Mouse (Mus musculus) heart, postnatal 25 days (tissue): ENCODE measurements around the gene Plpp3. TPM values are rescaled to one million over a fixed set of nuclear protein-coding genes. Genes with fewer than 3 reads are reported as not detected.

Experiments
- DNase-seq: peaks from one replicate; pipeline ENCODE4 v3.0.0; 2022; ENCODE audit warnings: low spot score
- intact Hi-C: fragments of 180-260 bp; cut with DNase I; formaldehyde crosslinking; loops from one replicate; pipeline ENCODE4 v1.15.1; 2025
- total RNA-seq, 2 experiments: library from RNA; stranded (reverse); gene quantifications; 2 replicates each; pipeline ENCODE4 v1.2.3; 2021

The Plpp3 gene
- total RNA-seq, 2 experiments from 2014 or later: 71.9 to 74.8 TPM

GRCm38 (mm10) chr4:105182249-105182648, 25.1 kb downstream of the Plpp3 start:
- DNase-seq: no peak
- intact Hi-C loops: no loop called here

- intact Hi-C loops: no loop called here
- DNase-seq: no peak
These were observed 27.3 kb downstream of the Plpp3 start for GRCm38 (mm10) chr4:105184490-105184889.

- intact Hi-C loops: no loop called here
- no peak for DNase-seq
These were observed 27.8 kb downstream of the Plpp3 start for GRCm38 (mm10) chr4:105184924-105185323.

GRCm38 (mm10) chr4:105186654-105187053, 29.5 kb downstream of the Plpp3 start:
- DNase-seq: no peak
- intact Hi-C loops: loop anchor here (1.0 kb wide), 1 partner anchor 16 kb away; no protein-coding TSS in a partner anchor

GRCm38 (mm10) chr4:105187873-105188272, 30.7 kb downstream of the Plpp3 start:
- intact Hi-C loops: no loop called here
- DNase-seq: no peak

GRCm38 (mm10) chr4:105188801-105189200, 31.7 kb downstream of the Plpp3 start:
- no peak for DNase-seq
- intact Hi-C loops: no loop called here

- intact Hi-C loops: no loop called here
- no peak for DNase-seq
These were observed 33.7 kb downstream of the Plpp3 start for GRCm38 (mm10) chr4:105190826-105191225.

GRCm38 (mm10) chr4:105191550-105191949, 34.4 kb downstream of the Plpp3 start:
- DNase-seq: no peak
- intact Hi-C loops: no loop called here

GRCm38 (mm10) chr4:105192665-105193064, 35.5 kb downstream of the Plpp3 start:
- DNase-seq: no peak
- intact Hi-C loops: no loop called here

GRCm38 (mm10) chr4:105195256-105195655, 38.1 kb downstream of the Plpp3 start:
- intact Hi-C loops: no loop called here
- no peak for DNase-seq

- no peak for DNase-seq
These were observed 39.0 kb downstream of the Plpp3 start for GRCm38 (mm10) chr4:105196099-105196498.

GRCm38 (mm10) chr4:105196993-105197765, 40.0 kb downstream of the Plpp3 start:
- no peak for DNase-seq
- intact Hi-C loops: no loop called here

More at GRCm38 (mm10) chr4:105196099-105196498, 39.0 kb downstream of the Plpp3 start:
- intact Hi-C loops: no loop called here

GRCm38 (mm10) chr4:105198696-105199095, 41.5 kb downstream of the Plpp3 start:
- DNase-seq: no peak
- intact Hi-C loops: no loop called here

- intact Hi-C loops: no loop called here
- DNase-seq: no peak
These were observed 42.2 kb downstream of the Plpp3 start for GRCm38 (mm10) chr4:105199345-105199744.

- no peak for DNase-seq
- intact Hi-C loops: no loop called here
These were observed 43.7 kb downstream of the Plpp3 start for GRCm38 (mm10) chr4:105200624-105201524.

GRCm38 (mm10) chr4:105202439-105202838, 45.3 kb downstream of the Plpp3 start:
- intact Hi-C loops: loop anchor here (1.0 kb wide), 1 partner anchor 16 kb away; no protein-coding TSS in a partner anchor
- no peak for DNase-seq

- intact Hi-C loops: no loop called here
These were observed 46.2 kb downstream of the Plpp3 start for GRCm38 (mm10) chr4:105203303-105203761.

GRCm38 (mm10) chr4:105204071-105204470, 46.9 kb downstream of the Plpp3 start:
- no peak for DNase-seq
- intact Hi-C loops: loop anchor here (2.0 kb wide), 1 partner anchor 43 kb away; no protein-coding TSS in a partner anchor

More at GRCm38 (mm10) chr4:105203303-105203761, 46.2 kb downstream of the Plpp3 start:
- no peak for DNase-seq

GRCm38 (mm10) chr4:105205045-105205851, 48.1 kb downstream of the Plpp3 start:
- intact Hi-C loops: loop anchor here (2.0 to 5.0 kb wide), 2 partner anchors 44 to 302 kb away; no protein-coding TSS in a partner anchor
- peak; percentile 74 for DNase-seq
